Mouse (Mus musculus): ENCODE data around the gene Thbs4.
"Not testable (repeated sequence)": the region's sequence is repeated elsewhere in the genome, so short reads cannot be mapped to it uniquely, and the experiment has no call there.

GRCm38 (mm10) chr13:92810592-92810991 lies 16.0 kb upstream of the Thbs4 start:
- not testable (repeated sequence) for TF ChIP-seq CTCF, EP300 (IDR thresholded peaks at IDR 0.05; ENCODE audit: low read depth)
